Mouse (Mus musculus) c-Kit-negative CD71-positive TER-119-positive erythroid progenitor cells, embryonic 14.5 days (primary cell): ENCODE measurements at regions not wholly inside any gene's neighbourhood (a gene's known extent, or its start where the extent isn't known, plus 50 kb on each side); places are given as distances from the start of the nearest gene placed in this dataset.
A peak's percentile ranks its signal among the peaks of the same experiment; 100 is the strongest.

Source experiments
- DNase-seq: peaks from one replicate; pipeline ENCODE4 v3.0.0-alpha.2; 2013; ENCODE audit warnings: low read depth, low spot score

- DNase-seq: no peak
These were observed 70.8 kb downstream of the Mat2b start for GRCm38 (mm10) chr11:40624126-40624778.

GRCm38 (mm10) chr11:40620036-40620435 lies 75.0 kb downstream of the Mat2b start:
- no peak for DNase-seq

- no peak for DNase-seq
These were observed 92.0 kb downstream of the Mat2b start for GRCm38 (mm10) chr11:40603008-40603407.

- peak; percentile 21 for DNase-seq
These were observed 93.5 kb downstream of the Mat2b start for GRCm38 (mm10) chr11:40601572-40601909.

GRCm38 (mm10) chr11:40600773-40601571 lies 94.0 kb downstream of the Mat2b start:
- no peak for DNase-seq

- no peak for DNase-seq
These were observed 94.8 kb downstream of the Mat2b start for GRCm38 (mm10) chr11:40599956-40600772.

- no peak for DNase-seq
These were observed 98.7 kb downstream of the Mat2b start for GRCm38 (mm10) chr11:40596347-40596746.

- no peak for DNase-seq
These were observed 102.9 kb downstream of the Mat2b start for GRCm38 (mm10) chr11:40592056-40592455.

GRCm38 (mm10) chr11:40573758-40574139 lies 121.3 kb downstream of the Mat2b start:
- DNase-seq: no peak

- no peak for DNase-seq
These were observed 121.8 kb downstream of the Mat2b start for GRCm38 (mm10) chr11:40572953-40573757.

- DNase-seq: no peak
These were observed 132.1 kb downstream of the Mat2b start for GRCm38 (mm10) chr11:40562866-40563265.

- no peak for DNase-seq
These were observed 133.0 kb downstream of the Mat2b start for GRCm38 (mm10) chr11:40561983-40562382.

GRCm38 (mm10) chr11:40561400-40561799 lies 133.6 kb downstream of the Mat2b start:
- DNase-seq: no peak

- no peak for DNase-seq
These were observed 136.5 kb downstream of the Mat2b start for GRCm38 (mm10) chr11:40558486-40558885.

GRCm38 (mm10) chr11:40554867-40555794 lies 139.9 kb downstream of the Mat2b start:
- no peak for DNase-seq

GRCm38 (mm10) chr11:40552054-40552453 lies 142.9 kb downstream of the Mat2b start:
- no peak for DNase-seq

GRCm38 (mm10) chr11:40546596-40546995 lies 148.4 kb downstream of the Mat2b start:
- no peak for DNase-seq

GRCm38 (mm10) chr11:40545537-40545936 lies 149.5 kb downstream of the Mat2b start:
- DNase-seq: no peak

- DNase-seq: no peak
These were observed 154.8 kb downstream of the Mat2b start for GRCm38 (mm10) chr11:40540229-40540628.

GRCm38 (mm10) chr11:40539776-40540175 lies 155.2 kb downstream of the Mat2b start:
- no peak for DNase-seq
